Mouse (Mus musculus) MEL (cell line): ENCODE measurements around the gene St6galnac4.

Source experiments
- CTCF ChIP-seq, 3 experiments: IDR thresholded peaks in 2 of 3; conservative IDR thresholded peaks in 1 of 3; 2 replicates each; pipeline ENCODE4 v1.5.1; 2011 to 2012; ENCODE audit warnings: low read length in 3 of 3, low read depth in 2 of 3, mild to moderate bottlenecking in 2 of 3, improper control_type of control experiment in 1 of 3, inconsistent platforms in 1 of 3, mixed read lengths in 1 of 3, moderate library complexity in 1 of 3; ENCODE audit not compliant: control insufficient read depth in 1 of 3, insufficient read depth in 1 of 3, poor library complexity in 1 of 3, severe bottlenecking in 1 of 3
- GATA1 ChIP-seq: IDR thresholded peaks from 2 replicates; pipeline ENCODE4 v1.6.1; 2011; ENCODE audit warnings: low read depth, low read length, improper control_type of control experiment
- HCFC1 ChIP-seq: IDR thresholded peaks from 2 replicates; pipeline ENCODE4 v1.6.1; 2012; ENCODE audit warnings: low read depth, mild to moderate bottlenecking, inconsistent platforms, low read length, improper control_type of control experiment, moderate library complexity
- POLR2A ChIP-seq, 2 experiments: IDR thresholded peaks; 2 replicates each; pipeline ENCODE4 v1.6.1; 2011 to 2012; ENCODE audit warnings: low read length in 2 of 2, mild to moderate bottlenecking in 2 of 2, control low read depth in 1 of 2, improper control_type of control experiment in 1 of 2, low read depth in 1 of 2, moderate library complexity in 1 of 2; ENCODE audit not compliant: control insufficient read depth in 1 of 2, insufficient read depth in 1 of 2, poor library complexity in 1 of 2
- RCOR1 ChIP-seq: IDR thresholded peaks from 2 replicates; pipeline ENCODE4 v1.6.1; 2012; ENCODE audit warnings: low read depth, mild to moderate bottlenecking, inconsistent platforms, low read length, improper control_type of control experiment
- ZC3H11A ChIP-seq: IDR thresholded peaks from 2 replicates; pipeline ENCODE4 v1.6.1; 2012; ENCODE audit warnings: low read depth, mild to moderate bottlenecking, inconsistent platforms, low read length, improper control_type of control experiment
- ZNF384 ChIP-seq: IDR thresholded peaks from 2 replicates; pipeline ENCODE4 v1.6.1; 2012; ENCODE audit warnings: low read depth, mild to moderate bottlenecking, inconsistent platforms, low read length, improper control_type of control experiment

- TF ChIP-seq POLR2A (IDR thresholded peaks at IDR 0.05; ENCODE audit: control insufficient read depth in 1 of 2, insufficient read depth in 1 of 2, low read depth in 1 of 2, low read length in 2 of 2, poor library complexity in 1 of 2) (no peak), RCOR1 (no peak), CTCF (IDR thresholded peaks at IDR 0.05 in 2 of 3, conservative IDR thresholded peaks at IDR 0.05 in 1 of 3; ENCODE audit: control insufficient read depth in 1 of 3, insufficient read depth in 1 of 3, low read depth in 2 of 3, low read length in 3 of 3, poor library complexity in 1 of 3, severe bottlenecking in 1 of 3) (no peak), GATA1 (no peak), ZC3H11A (no peak), HCFC1 (no peak), ZNF384 (no peak)
Observed at GRCm38 (mm10) chr2:32543031-32543449, 43.9 kb upstream of the St6galnac4 start.
